Mouse (Mus musculus) CH12.LX (cell line): ENCODE results near the gene Snrpd3. TPM values are rescaled to one million over a fixed set of nuclear protein-coding genes. Genes with fewer than 3 reads are reported as not detected.
A peak's percentile ranks its signal among the peaks of the same experiment; 100 is the strongest.

Source experiments
- DNase-seq: peaks from one replicate; pipeline ENCODE4 v3.0.0-alpha.2; 2013; ENCODE audit errors: extremely low read depth
- H3K27ac ChIP-seq: 2 replicates; pipeline ENCODE4 v1.5.1; 2012; ENCODE audit warnings: low read depth, mild to moderate bottlenecking, control low read depth, moderate library complexity; ENCODE audit not compliant: insufficient read depth
- H3K27me3 ChIP-seq: replicated peaks from 2 replicates; pipeline ENCODE3; 2012; ENCODE audit warnings: inconsistent platforms
- H3K36me3 ChIP-seq, 2 experiments: replicated peaks in 1 of 2; 2 replicates each; pipeline versions ENCODE3 to v1.6.1; 2012; ENCODE audit warnings: inconsistent platforms in 1 of 2, low read length in 1 of 2, mild to moderate bottlenecking in 1 of 2, mixed read lengths in 1 of 2, moderate library complexity in 1 of 2; ENCODE audit not compliant: control insufficient read depth in 1 of 2, insufficient read depth in 1 of 2
- H3K4me1 ChIP-seq, 2 experiments: 2 replicates each; pipeline ENCODE4 v1.6.1; 2012; ENCODE audit warnings: inconsistent platforms in 1 of 2, moderate library complexity in 1 of 2; ENCODE audit not compliant: insufficient read depth in 2 of 2, control insufficient read depth in 1 of 2
- H3K4me2 ChIP-seq: 2 replicates; pipeline ENCODE4 v1.6.1; 2012; ENCODE audit warnings: low read depth, mild to moderate bottlenecking, control low read depth; ENCODE audit not compliant: poor library complexity, insufficient read depth, severe bottlenecking
- H3K4me3 ChIP-seq, 3 experiments: fragments of 150-350 bp in 1 of 3; sonication (generic) in 1 of 3; replicated peaks in 1 of 3; 2 replicates each; pipeline versions ENCODE3 to v1.5.1; 2011 to 2012; ENCODE audit warnings: low read depth in 2 of 3, low read length in 2 of 3, mild to moderate bottlenecking in 2 of 3, moderate library complexity in 2 of 3, control low read depth in 1 of 3, improper control_type of control experiment in 1 of 3, inconsistent platforms in 1 of 3, mixed read lengths in 1 of 3; ENCODE audit not compliant: poor library complexity in 1 of 3
- H3K79me2 ChIP-seq: replicated peaks from 2 replicates; pipeline ENCODE4 v1.6.1; 2012; ENCODE audit warnings: mild to moderate bottlenecking, moderate library complexity; ENCODE audit not compliant: control insufficient read depth, poor library complexity, insufficient read depth, severe bottlenecking; ENCODE audit errors: extremely low read depth
- H3K9ac ChIP-seq: 2 replicates; pipeline ENCODE4 v1.6.1; 2012; ENCODE audit warnings: low read depth, mild to moderate bottlenecking, control low read depth, moderate library complexity; ENCODE audit not compliant: insufficient read depth
- H3K9me3 ChIP-seq: replicated peaks from 2 replicates; pipeline ENCODE3; 2012; ENCODE audit warnings: low read length, inconsistent platforms, mixed read lengths
- BHLHE40 ChIP-seq: IDR thresholded peaks from 2 replicates; pipeline ENCODE4 v1.6.1; 2011; ENCODE audit warnings: mild to moderate bottlenecking, low read depth, low read length, improper control_type of control experiment
- CHD1 ChIP-seq: IDR thresholded peaks from 2 replicates; pipeline ENCODE4 v1.6.1; 2012; ENCODE audit warnings: low read depth, low read length, improper control_type of control experiment, inconsistent platforms
- CTCF ChIP-seq, 2 experiments: IDR thresholded peaks in 1 of 2; conservative IDR thresholded peaks in 1 of 2; 2 replicates each; pipeline ENCODE4 v1.5.1; 2011 to 2012; ENCODE audit warnings: low read depth in 2 of 2, low read length in 2 of 2, improper control_type of control experiment in 1 of 2, inconsistent platforms in 1 of 2, mild to moderate bottlenecking in 1 of 2, moderate library complexity in 1 of 2
- ELF1 ChIP-seq: IDR thresholded peaks from 2 replicates; pipeline ENCODE4 v1.6.1; 2014; ENCODE audit warnings: low read depth, mild to moderate bottlenecking, inconsistent platforms, low read length, improper control_type of control experiment
- ETS1 ChIP-seq: conservative IDR thresholded peaks from 2 replicates; pipeline ENCODE4 v1.6.1; 2012; ENCODE audit warnings: low read depth, mild to moderate bottlenecking, inconsistent platforms, low read length, improper control_type of control experiment, moderate library complexity
- HCFC1 ChIP-seq: IDR thresholded peaks from 2 replicates; pipeline ENCODE4 v1.6.1; 2012; ENCODE audit warnings: low read depth, mild to moderate bottlenecking, inconsistent platforms, low read length, improper control_type of control experiment
- MAFK ChIP-seq: IDR thresholded peaks from 2 replicates; pipeline ENCODE4 v1.6.1; 2011; ENCODE audit warnings: low read length, improper control_type of control experiment; ENCODE audit not compliant: insufficient replicate concordance
- MAZ ChIP-seq: IDR thresholded peaks from 2 replicates; pipeline ENCODE4 v1.6.1; 2012; ENCODE audit warnings: low read depth, mild to moderate bottlenecking, inconsistent platforms, low read length, improper control_type of control experiment, moderate library complexity
- MXI1 ChIP-seq: IDR thresholded peaks from 2 replicates; pipeline ENCODE4 v1.6.1; 2011; ENCODE audit warnings: mild to moderate bottlenecking, low read depth, low read length, improper control_type of control experiment
- MYC ChIP-seq: IDR thresholded peaks from 2 replicates; pipeline ENCODE4 v1.6.1; 2011; ENCODE audit warnings: low read depth, mild to moderate bottlenecking, improper control_type of control experiment, low read length
- NRF1 ChIP-seq: IDR thresholded peaks from 2 replicates; pipeline ENCODE4 v1.6.1; 2014; ENCODE audit warnings: low read depth, mild to moderate bottlenecking, inconsistent platforms, low read length, improper control_type of control experiment, moderate library complexity
- PAX5 ChIP-seq: IDR thresholded peaks from 2 replicates; pipeline ENCODE4 v1.6.1; 2012; ENCODE audit warnings: low read length, inconsistent platforms, mixed read lengths
- POLR2AphosphoS2 ChIP-seq: IDR thresholded peaks from 2 replicates; pipeline ENCODE4 v1.6.1; 2011; ENCODE audit warnings: low read depth, low read length, improper control_type of control experiment
- RAD21 ChIP-seq: IDR thresholded peaks from 2 replicates; pipeline ENCODE4 v1.6.1; 2011; ENCODE audit warnings: low read depth, mild to moderate bottlenecking, low read length, improper control_type of control experiment, moderate library complexity
- RCOR1 ChIP-seq: conservative IDR thresholded peaks from 2 replicates; pipeline ENCODE4 v1.6.1; 2012; ENCODE audit warnings: low read depth, mild to moderate bottlenecking, inconsistent platforms, low read length, improper control_type of control experiment
- SIN3A ChIP-seq: IDR thresholded peaks from 2 replicates; pipeline ENCODE4 v1.6.1; 2012; ENCODE audit warnings: low read length, improper control_type of control experiment, inconsistent platforms
- TBP ChIP-seq: conservative IDR thresholded peaks from 2 replicates; pipeline ENCODE4 v1.6.1; 2011; ENCODE audit warnings: low read depth, low read length, improper control_type of control experiment
- TCF12 ChIP-seq: IDR thresholded peaks from 2 replicates; pipeline ENCODE4 v1.6.1; 2014; ENCODE audit warnings: low read depth, mild to moderate bottlenecking, inconsistent platforms, low read length, improper control_type of control experiment
- UBTF ChIP-seq: IDR thresholded peaks from 2 replicates; pipeline ENCODE4 v1.6.1; 2012; ENCODE audit warnings: low read depth, mild to moderate bottlenecking, inconsistent platforms, low read length, improper control_type of control experiment, moderate library complexity
- USF1 ChIP-seq: IDR thresholded peaks from 2 replicates; pipeline ENCODE4 v1.6.1; 2014; ENCODE audit warnings: low read depth, mild to moderate bottlenecking, inconsistent platforms, low read length, improper control_type of control experiment
- USF2 ChIP-seq: conservative IDR thresholded peaks from 2 replicates; pipeline ENCODE4 v1.6.1; 2011; ENCODE audit warnings: low read depth, low read length, improper control_type of control experiment
- ZC3H11A ChIP-seq: IDR thresholded peaks from 2 replicates; pipeline ENCODE4 v1.6.1; 2012; ENCODE audit warnings: low read depth, mild to moderate bottlenecking, inconsistent platforms, low read length, improper control_type of control experiment
- dilution Hi-C: fragments of 300-500 bp; cut with MboI; formaldehyde crosslinking; loops from 2 replicates; pipeline ENCODE4 v1.14.3; 2020; ENCODE audit warnings: low sequenced_read_pairs; ENCODE audit not compliant: extremely low pct_unique_long_range_greater_than_20kb, extremely low pct_ligation_motif_present
- in situ Hi-C: fragments of 300-500 bp; cut with MboI; formaldehyde crosslinking; loops from 3 replicates; pipeline ENCODE4 v1.14.3; 2019; ENCODE audit warnings: low sequenced_read_pairs, low pct_ligation_motif_present, low pct_unique_long_range_greater_than_20kb, mixed read lengths
- polyA plus RNA-seq: library from polyadenylated mRNA; unstranded; fragments of >175 nt; gene quantifications from 2 replicates; pipeline ENCODE4 v1.2.1, GENCODE M21; 2012; ENCODE audit warnings: low read depth; ENCODE audit not compliant: insufficient read length
- total RNA-seq, 2 experiments: library from RNA; depleted of rRNA; stranded (reverse); fragments of 300-350 nt in 1 of 2; fragments of >200 nt in 1 of 2; gene quantifications; 2 replicates each; pipeline ENCODE4 v1.2.3; 2012 to 2014

Snrpd3 gene
- total and polyA plus RNA-seq, 3 experiments: 57.8 to 554 (median 101) TPM

DNA sequence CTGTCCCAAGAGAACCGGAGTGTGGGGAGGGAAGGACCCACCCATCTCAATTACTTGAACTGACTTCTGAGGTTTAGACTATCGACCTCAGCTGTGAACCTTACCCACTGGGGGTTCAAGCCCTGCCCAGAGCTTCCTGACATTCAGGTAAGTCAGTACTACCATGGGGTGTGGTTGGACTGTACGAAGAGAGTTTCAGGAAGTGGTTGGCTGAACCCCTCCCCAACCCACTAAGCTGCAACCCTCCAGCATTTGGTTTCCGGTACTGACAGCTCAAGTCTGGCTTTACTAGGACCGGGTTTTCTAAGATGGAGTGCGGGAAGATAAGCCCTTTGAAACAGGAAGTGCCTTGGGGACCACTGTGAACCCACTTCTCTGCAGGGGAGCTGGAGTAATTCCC is 48.1 kb downstream of the Snrpd3 start:
- dilution Hi-C loops: no loop called here
- DNase-seq: peak; percentile 52
- H3K4me3 ChIP-seq: no peak overlapping the region
- H3K36me3 ChIP-seq: no peaks in the 10 kb centered on the region
- H3K4me1 ChIP-seq: peaks cover 7 to 24% of the 10 kb centered on the region in 2 experiments
- H3K27me3 ChIP-seq: peaks cover 13% of the 10 kb centered on the region
- no peaks in the 10 kb centered on the region for H3K9me3 ChIP-seq
- H3K27ac ChIP-seq: no peak overlapping the region
- TF ChIP-seq CHD1 (no peak), MXI1 (no peak), PAX5 (no peak), TCF12 (0 out of 2 replicates have a peak, but pooled peaks have one; percentile 9), ETS1 (no peak), ELF1 (peak; percentile 62; the same call in 1 of the 2 replicates)
- H3K4me2 ChIP-seq: no peak overlapping the region
- H3K79me2 ChIP-seq: no peaks in the 10 kb centered on the region
- H3K9ac ChIP-seq: no peak overlapping the region
- in situ Hi-C loops: no loop called here

DNA sequence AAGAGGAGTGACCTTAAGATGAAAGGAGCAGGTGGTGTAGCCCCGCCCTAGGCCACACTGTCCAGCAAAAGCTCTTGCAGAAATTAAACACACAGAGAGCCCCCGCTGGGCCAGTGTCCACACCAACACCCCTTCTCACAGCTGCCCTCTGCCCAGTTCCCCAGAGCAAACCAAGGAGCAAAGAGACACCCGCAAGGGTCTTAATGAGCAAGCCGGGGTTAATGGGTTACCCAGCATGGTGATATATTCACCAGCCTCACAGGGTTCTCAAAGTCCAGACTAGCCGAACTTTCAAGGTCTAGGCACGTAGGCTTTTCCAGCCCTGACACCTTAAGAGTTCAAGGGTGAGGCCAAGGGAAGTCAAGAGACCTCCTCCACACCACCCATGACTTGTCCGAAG is 48.6 kb downstream of the Snrpd3 start:
- in situ Hi-C loops (no loop called here), dilution Hi-C loops (no loop called here)
- H3K79me2 ChIP-seq: no peaks in the 10 kb centered on the region
- H3K36me3 ChIP-seq: no peaks in the 10 kb centered on the region
- no peak overlapping the region for H3K4me2 ChIP-seq
- no peaks in the 10 kb centered on the region for H3K9me3 ChIP-seq
- H3K9ac ChIP-seq: no peak overlapping the region
- H3K4me3 ChIP-seq: no peak overlapping the region
- H3K4me1 ChIP-seq: peaks cover 12 to 29% of the 10 kb centered on the region in 2 experiments
- TF ChIP-seq MYC (no peak), BHLHE40 (no peak), PAX5 (no peak), ZC3H11A (no peak), RCOR1 (no peak), MAFK (no peak), USF1 (no peak), TBP (no peak), RAD21 (no peak), MXI1 (no peak), SIN3A (no peak), USF2 (no peak), POLR2AphosphoS2 (no peak), CTCF (conservative IDR thresholded peaks at IDR 0.05 in 1 of 2, IDR thresholded peaks at IDR 0.05 in 1 of 2; ENCODE audit: low read depth in 2 of 2, low read length in 2 of 2) (no peak), HCFC1 (no peak), UBTF (no peak), NRF1 (no peak), MAZ (no peak)
- TF ChIP-seq, all 38 proteins: peak for 0
- no peak for DNase-seq
- no peak overlapping the region for H3K27ac ChIP-seq
- peaks cover 8% of the 10 kb centered on the region for H3K27me3 ChIP-seq
